Mouse (Mus musculus) cerebellum, postnatal 36 days (tissue): ENCODE measurements around the gene Sstr2.

ENCODE experiments used
- DNase-seq, 2 experiments: peaks; one replicate each; pipeline ENCODE4 v3.0.0; 2021 to 2022; ENCODE audit warnings: mixed read lengths in 2 of 2

Sstr2 gene

GRCm38 (mm10) chr11:113618672-113619419 lies at the start of gene Sstr2:
TSS of gene Sstr2 (plus strand) at chr11:113619342.
- peak; percentile 65 to 72 for DNase-seq

GRCm38 (mm10) chr11:113571616-113572015 lies 47.5 kb upstream of the Sstr2 start:
- DNase-seq: no peak

GRCm38 (mm10) chr11:113572641-113573040 lies 46.5 kb upstream of the Sstr2 start:
- no peak for DNase-seq

GRCm38 (mm10) chr11:113577221-113577620 lies 41.9 kb upstream of the Sstr2 start:
- no peak for DNase-seq

GRCm38 (mm10) chr11:113583879-113584661 lies 35.1 kb upstream of the Sstr2 start:
- no peak for DNase-seq

GRCm38 (mm10) chr11:113586423-113586822 lies 32.7 kb upstream of the Sstr2 start:
- no peak for DNase-seq

GRCm38 (mm10) chr11:113588936-113589335 lies 30.2 kb upstream of the Sstr2 start:
- no peak for DNase-seq

- DNase-seq: no peak
These were observed 24.0 kb upstream of the Sstr2 start for GRCm38 (mm10) chr11:113595144-113595543.

GRCm38 (mm10) chr11:113597632-113598031 lies 21.5 kb upstream of the Sstr2 start:
- DNase-seq: no peak

GRCm38 (mm10) chr11:113600526-113601245 lies 18.5 kb upstream of the Sstr2 start:
- peak; percentile 41 to 44 for DNase-seq

GRCm38 (mm10) chr11:113601616-113602343 lies 17.4 kb upstream of the Sstr2 start:
- no peak for DNase-seq

GRCm38 (mm10) chr11:113607556-113607955 lies 11.6 kb upstream of the Sstr2 start:
- DNase-seq: no peak

GRCm38 (mm10) chr11:113609581-113609980 lies 9.6 kb upstream of the Sstr2 start:
- no peak for DNase-seq

GRCm38 (mm10) chr11:113610266-113610665 lies 8.9 kb upstream of the Sstr2 start:
- DNase-seq: no peak

GRCm38 (mm10) chr11:113611112-113611646 lies 8.0 kb upstream of the Sstr2 start:
- DNase-seq: no peak

GRCm38 (mm10) chr11:113611664-113612611 lies 7.2 kb upstream of the Sstr2 start:
- peak; percentile 40 to 47 for DNase-seq

GRCm38 (mm10) chr11:113614476-113614875 lies 4.7 kb upstream of the Sstr2 start:
- DNase-seq: no peak

- DNase-seq: peak; percentile 63 to 65
These were observed 1.8 kb upstream of the Sstr2 start for GRCm38 (mm10) chr11:113617132-113617911.

- no peak for DNase-seq
These were observed 855 bp upstream of the Sstr2 start for GRCm38 (mm10) chr11:113618303-113618671.

GRCm38 (mm10) chr11:113619420-113620080 lies 408 bp downstream of the Sstr2 start:
- no peak for DNase-seq
